ENCODE assay signal across 8 mouse cellular contexts in the genomic region with DNA sequence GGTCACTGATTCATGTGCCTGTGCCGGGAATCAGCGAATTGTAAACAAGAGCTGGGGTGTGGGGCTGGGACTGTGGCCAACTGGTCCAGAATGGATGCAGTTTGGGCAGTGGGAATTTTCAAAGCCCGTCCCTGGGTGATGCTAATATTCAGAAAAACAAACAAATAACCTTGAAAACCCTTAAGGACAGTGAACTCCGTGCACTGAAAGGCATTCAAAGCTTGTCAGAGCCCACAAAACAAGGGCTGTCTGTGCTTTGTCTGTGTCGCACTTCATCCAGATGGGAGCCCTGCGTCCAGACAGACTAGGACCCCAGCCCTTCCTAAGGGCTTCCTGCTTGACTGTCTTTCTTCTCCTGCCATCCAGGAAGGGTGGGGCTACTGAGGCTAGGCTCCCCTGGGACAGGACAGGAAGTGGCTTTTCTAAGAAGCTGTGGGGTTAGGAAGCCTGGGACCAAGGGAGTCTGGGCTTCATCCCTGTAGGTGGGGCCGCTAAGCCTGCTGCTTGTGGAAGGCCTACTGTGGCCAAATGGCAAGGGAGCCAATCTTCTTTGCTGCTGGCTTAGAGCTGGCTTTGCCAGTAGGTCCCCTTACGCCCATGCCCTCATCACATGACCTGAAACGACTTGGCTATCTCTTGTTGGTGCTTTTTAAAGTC. TPM values are rescaled to one million over a fixed set of nuclear protein-coding genes. Genes with fewer than 3 reads are reported as not detected.
DNase-seq lines count a peak whose midpoint lies in the region; ATAC-seq and TF ChIP-seq lines count a peak whose summit lies in the region.

No protein-coding gene starts in this region.

- no peaks in the 10 kb centered on the region for H3K27me3 ChIP-seq in thymus, adult 2 months (ENCODE audit: control insufficient read depth, insufficient read depth, low read length)
- no peaks in the 10 kb centered on the region for H3K27me3 ChIP-seq in kidney, adult 2 months (replicated peaks; ENCODE audit: control insufficient read depth, insufficient read depth, low read length)
- H3K27me3 ChIP-seq in lung, embryonic 15.5 days: no peaks in the 10 kb centered on the region
- no peaks in the 10 kb centered on the region for H3K27me3 ChIP-seq in small intestine, adult 2 months (ENCODE audit: control insufficient read depth, insufficient read depth, low read length)

- peak; percentile 48 for ATAC-seq in lung, embryonic 15.5 days (ENCODE audit: borderline replicate concordance, extremely low read depth, low FRiP score, low TSS enrichment)

- no peak for TF ChIP-seq POLR2A in thymus, adult 2 months (IDR thresholded peaks at IDR 0.05; ENCODE audit: control insufficient read depth, extremely low read depth, insufficient read depth, low read length, poor library complexity)
- no peak for TF ChIP-seq POLR2A in kidney, adult 2 months (IDR thresholded peaks at IDR 0.05; ENCODE audit: low read depth, low read length)
- TF ChIP-seq POLR2A in small intestine, adult 2 months (IDR thresholded peaks at IDR 0.05; ENCODE audit: low read depth, low read length): no peak; the same call in 1 of the 2 replicates

- peak overlapping the region; percentile 76 for H3K4me2 ChIP-seq in lung, embryonic 15.5 days

- H3K4me3 ChIP-seq in thymus, adult 2 months (ENCODE audit: control insufficient read depth, insufficient read depth, low read length): peak overlapping the region; percentile 48; the same call in 1 of the 2 replicates
- no peak overlapping the region for H3K4me3 ChIP-seq in kidney, adult 2 months (ENCODE audit: insufficient read depth, low read depth, low read length)
- H3K4me3 ChIP-seq in lung, embryonic 15.5 days: 0 out of 2 replicates have a peak overlapping the region, but pooled peaks have one; percentile 36
- H3K4me3 ChIP-seq in small intestine, adult 2 months (ENCODE audit: low read depth, low read length): peak overlapping the region; percentile 58

- H3K36me3 ChIP-seq in thymus, adult 2 months (ENCODE audit: control insufficient read depth, insufficient read depth, low read length): 0 out of 2 replicates have a peak, but pooled peaks cover 5% of the 10 kb centered on the region
- H3K36me3 ChIP-seq in kidney, adult 2 months (ENCODE audit: control insufficient read depth, insufficient read depth, low read length): no peaks in the 10 kb centered on the region; the same call in 1 of the 2 replicates
- peaks cover 8% of the 10 kb centered on the region for H3K36me3 ChIP-seq in lung, embryonic 15.5 days
- peaks cover 3% of the 10 kb centered on the region; the same call in 1 of the 2 replicates for H3K36me3 ChIP-seq in small intestine, adult 2 months (ENCODE audit: control insufficient read depth, insufficient read depth, low read length)

- H3K27ac ChIP-seq in thymus, adult 2 months (ENCODE audit: control insufficient read depth, insufficient read depth, low read length): no peak overlapping the region
- H3K27ac ChIP-seq in kidney, adult 2 months (ENCODE audit: insufficient read depth, low read depth, low read length): peak overlapping the region; percentile 96
- peak overlapping the region; percentile 96 for H3K27ac ChIP-seq in lung, embryonic 15.5 days
- peak overlapping the region; percentile 86 for H3K27ac ChIP-seq in small intestine, adult 2 months (ENCODE audit: insufficient read depth, low read depth, low read length)

- H3K9ac ChIP-seq in lung, embryonic 15.5 days: peak overlapping the region; percentile 48

- 38% methylated on average over 9 of the region's 9 CpGs for WGBS in thymus, adult 2 months
- 22% methylated on average over 9 of the region's 9 CpGs for WGBS in kidney, adult 2 months
- WGBS in lung, embryonic 15.5 days: 20% methylated on average over 9 of the region's 9 CpGs
- 41% methylated on average over 9 of the region's 9 CpGs for WGBS in small intestine, adult 2 months

- H3K4me1 ChIP-seq in thymus, adult 2 months (replicated peaks; ENCODE audit: control insufficient read depth, insufficient read depth, low read length): peaks cover 31% of the 10 kb centered on the region
- H3K4me1 ChIP-seq in kidney, adult 2 months (ENCODE audit: control insufficient read depth, insufficient read depth, low read length): peaks cover 41% of the 10 kb centered on the region
- peaks cover 59% of the 10 kb centered on the region for H3K4me1 ChIP-seq in lung, embryonic 15.5 days
- peaks cover 13% of the 10 kb centered on the region; the same call in 1 of the 2 replicates for H3K4me1 ChIP-seq in small intestine, adult 2 months (ENCODE audit: control insufficient read depth, insufficient read depth, insufficient read length, low read length)

- TF ChIP-seq CTCF in thymus, adult 2 months (IDR thresholded peaks at IDR 0.05; ENCODE audit: borderline replicate concordance, control insufficient read depth, extremely low read depth, insufficient read depth, low read length, poor library complexity): no peak
- no peak for TF ChIP-seq CTCF in kidney, adult 2 months (conservative IDR thresholded peaks at IDR 0.05; ENCODE audit: insufficient read depth, insufficient read length, low read depth, low read length)
- no peak for TF ChIP-seq CTCF in small intestine, adult 2 months (IDR thresholded peaks at IDR 0.05; ENCODE audit: extremely low read depth, insufficient read length, insufficient replicate concordance, low read depth, low read length)

- DNase-seq in thymus, adult 2 months: no peak
- DNase-seq in thymus, adult 18-20 months: no peak
- DNase-seq in embryo, embryonic 11 days: peak; percentile 73
- DNase-seq in heart, adult 9 months (ENCODE audit: low spot score in 2 of 2): peak; percentile 94 to 95
- DNase-seq in kidney, adult 2 months: peak; percentile 91
- no peak for DNase-seq in thymus, postnatal 10 days (ENCODE audit: low spot score in 2 of 2)

- H3K9me3 ChIP-seq in lung, embryonic 15.5 days: no peaks in the 10 kb centered on the region

RNA-seq across cellular contexts. Expression of a gene that starts 21.6 kb away (rescaled TPM):
- 12.1 and 15.3 TPM in 2 replicates for polyA plus RNA-seq in thymus, adult 2 months (2012; rRNA removed)
- polyA plus RNA-seq in kidney, adult 2 months (2012; rRNA removed): 129 and 154 TPM in 2 replicates
- polyA plus RNA-seq in lung, embryonic 15.5 days (2015; fragmentation: Nextera tagmentation; extraction: Ambion mirVana): 9.9 and 10.9 TPM in 2 replicates
- 1.7 and 4.3 TPM in 2 replicates for polyA plus RNA-seq in small intestine, adult 2 months (2012; rRNA removed)

RNA-seq across cellular contexts. Expression of a gene that starts 21.9 kb away (rescaled TPM):
- 34.0 and 42.9 TPM in 2 replicates for polyA plus RNA-seq in thymus, adult 2 months (2012; rRNA removed)
- polyA plus RNA-seq in kidney, adult 2 months (2012; rRNA removed): 119 and 134 TPM in 2 replicates
- polyA plus RNA-seq in lung, embryonic 15.5 days (2015; fragmentation: Nextera tagmentation; extraction: Ambion mirVana): 26.0 and 28.3 TPM in 2 replicates
- polyA plus RNA-seq in small intestine, adult 2 months (2012; rRNA removed): 10.8 and 26.5 TPM in 2 replicates

RNA-seq across cellular contexts. Expression of a gene that starts 22.0 kb away (rescaled TPM):
- not detected in 2 replicates for polyA plus RNA-seq in thymus, adult 2 months (2012; rRNA removed)
- polyA plus RNA-seq in kidney, adult 2 months (2012; rRNA removed): not detected in 2 replicates
- 2.5 and 2.8 TPM in 2 replicates for polyA plus RNA-seq in lung, embryonic 15.5 days (2015; fragmentation: Nextera tagmentation; extraction: Ambion mirVana)
- polyA plus RNA-seq in small intestine, adult 2 months (2012; rRNA removed): not detected in 2 replicates

Comparison
In these comparisons a context has a peak if more than half of its experiments do, and no peak if none do; other contexts are left out.
1. DNase-seq: peak in embryo, embryonic 11 days (single experiment), heart, adult 9 months (2 of 2) and kidney, adult 2 months (single experiment); none in thymus, adult 2 months (single experiment), thymus, adult 18-20 months (0 of 2) and thymus, postnatal 10 days (0 of 2).